Mouse (Mus musculus): Measurements from ENCODE around the gene Mrgprb3.

The Mrgprb3 gene

DNA sequence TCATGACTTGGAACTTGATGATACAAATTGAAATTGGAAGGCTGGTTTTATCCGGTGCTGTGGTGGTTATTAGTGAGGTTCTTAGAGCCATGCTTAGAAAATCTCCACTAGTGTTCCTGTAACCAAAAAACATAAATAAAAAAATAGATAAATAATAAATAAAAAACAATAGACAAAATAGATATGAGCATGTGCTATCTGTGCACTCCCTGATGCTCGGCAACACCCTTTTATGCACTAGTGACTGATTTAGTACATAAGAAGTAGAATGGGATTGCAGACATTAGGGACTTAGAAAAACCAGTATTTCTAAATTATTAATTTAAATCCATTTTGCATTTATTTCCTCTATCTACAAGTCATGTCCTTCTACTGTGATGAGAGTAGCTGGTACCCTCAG is at the start of gene Mrgprb3:
Gene Mrgprb3 (minus strand): TSS at position 101 of the 400 bp plus-strand sequence.
- DNase-seq: no peak

Data from kidney, postnatal 10 days (tissue).